Mouse (Mus musculus) MEL (cell line): ENCODE measurements around the gene Klrb1b. TPM values are rescaled to one million over a fixed set of nuclear protein-coding genes. Genes with fewer than 3 reads are reported as not detected.
A peak's percentile ranks its signal among the peaks of the same experiment; 100 is the strongest.

Experiments
- DNase-seq: peaks from one replicate; pipeline ENCODE4 v3.0.0; 2011; ENCODE audit warnings: low read depth, low spot score
- H3K27ac ChIP-seq: 2 replicates; pipeline ENCODE4 v1.5.1; 2012; ENCODE audit warnings: low read depth, mild to moderate bottlenecking, control low read depth, low read length, moderate library complexity; ENCODE audit not compliant: control insufficient read depth
- H3K27me3 ChIP-seq, 2 experiments: fragments of 150-350 bp in 1 of 2; sonication (generic) in 1 of 2; 2 replicates each; pipeline ENCODE4 v1.6.1; 2012; ENCODE audit warnings: low read length in 2 of 2, mild to moderate bottlenecking in 2 of 2, improper control_type of control experiment in 1 of 2, moderate library complexity in 1 of 2; ENCODE audit not compliant: insufficient read depth in 2 of 2, control insufficient read depth in 1 of 2
- H3K36me3 ChIP-seq, 2 experiments: 2 replicates each; pipeline ENCODE4 v1.6.1; 2012 to 2014; ENCODE audit warnings: low read length in 2 of 2, improper control_type of control experiment in 1 of 2, inconsistent platforms in 1 of 2, mild to moderate bottlenecking in 1 of 2; ENCODE audit not compliant: insufficient read depth in 2 of 2, control insufficient read depth in 1 of 2
- H3K4me1 ChIP-seq, 2 experiments: fragments of 150-350 bp in 1 of 2; sonication (generic) in 1 of 2; 2 replicates each; pipeline ENCODE4 v1.6.1; 2012; ENCODE audit warnings: low read length in 2 of 2, improper control_type of control experiment in 1 of 2, mild to moderate bottlenecking in 1 of 2; ENCODE audit not compliant: insufficient read depth in 2 of 2, control insufficient read depth in 1 of 2
- H3K4me3 ChIP-seq, 2 experiments: fragments of 150-350 bp in 1 of 2; sonication (generic) in 1 of 2; 2 replicates each; pipeline ENCODE4 v1.5.1; 2012; ENCODE audit warnings: low read depth in 2 of 2, low read length in 2 of 2, mild to moderate bottlenecking in 2 of 2, moderate library complexity in 2 of 2, control low read depth in 1 of 2, improper control_type of control experiment in 1 of 2; ENCODE audit not compliant: control insufficient read depth in 1 of 2, insufficient read depth in 1 of 2
- H3K79me2 ChIP-seq: 2 replicates; pipeline ENCODE4 v1.6.1; 2012; ENCODE audit warnings: mild to moderate bottlenecking, low read length, moderate library complexity; ENCODE audit not compliant: control insufficient read depth, poor library complexity, insufficient read depth
- H3K9ac ChIP-seq: 2 replicates; pipeline ENCODE4 v1.6.1; 2012; ENCODE audit warnings: low read depth, mild to moderate bottlenecking, control low read depth, low read length, moderate library complexity; ENCODE audit not compliant: control insufficient read depth, poor library complexity, severe bottlenecking
- H3K9me3 ChIP-seq: fragments of 150-350 bp; sonication (generic); replicated peaks from 2 replicates; pipeline ENCODE4 v1.6.1; 2012; ENCODE audit warnings: mild to moderate bottlenecking, low read length, improper control_type of control experiment, moderate library complexity; ENCODE audit not compliant: insufficient read depth
- CTCF ChIP-seq, 3 experiments: IDR thresholded peaks in 2 of 3; conservative IDR thresholded peaks in 1 of 3; 2 replicates each; pipeline ENCODE4 v1.5.1; 2011 to 2012; ENCODE audit warnings: low read length in 3 of 3, low read depth in 2 of 3, mild to moderate bottlenecking in 2 of 3, improper control_type of control experiment in 1 of 3, inconsistent platforms in 1 of 3, mixed read lengths in 1 of 3, moderate library complexity in 1 of 3; ENCODE audit not compliant: control insufficient read depth in 1 of 3, insufficient read depth in 1 of 3, poor library complexity in 1 of 3, severe bottlenecking in 1 of 3
- ELF1 ChIP-seq: IDR thresholded peaks from 2 replicates; pipeline ENCODE4 v1.6.1; 2014; ENCODE audit warnings: low read depth, mild to moderate bottlenecking, inconsistent platforms, low read length, improper control_type of control experiment, moderate library complexity
- GATA1 ChIP-seq: IDR thresholded peaks from 2 replicates; pipeline ENCODE4 v1.6.1; 2011; ENCODE audit warnings: low read depth, low read length, improper control_type of control experiment
- HCFC1 ChIP-seq: IDR thresholded peaks from 2 replicates; pipeline ENCODE4 v1.6.1; 2012; ENCODE audit warnings: low read depth, mild to moderate bottlenecking, inconsistent platforms, low read length, improper control_type of control experiment, moderate library complexity
- KAT2A ChIP-seq: conservative IDR thresholded peaks from 2 replicates; pipeline ENCODE4 v1.6.1; 2012; ENCODE audit warnings: low read depth, low read length, improper control_type of control experiment, inconsistent platforms
- MAFK ChIP-seq: IDR thresholded peaks from 2 replicates; pipeline ENCODE4 v1.6.1; 2011; ENCODE audit warnings: low read depth, mild to moderate bottlenecking, low read length, improper control_type of control experiment, borderline replicate concordance
- MAX ChIP-seq: IDR thresholded peaks from 2 replicates; pipeline ENCODE4 v1.6.1; 2011; ENCODE audit warnings: low read length, improper control_type of control experiment
- MAZ ChIP-seq: IDR thresholded peaks from 2 replicates; pipeline ENCODE4 v1.6.1; 2012; ENCODE audit warnings: low read depth, mild to moderate bottlenecking, inconsistent platforms, low read length, improper control_type of control experiment
- MXI1 ChIP-seq: IDR thresholded peaks from 2 replicates; pipeline ENCODE4 v1.6.1; 2011; ENCODE audit warnings: mild to moderate bottlenecking, low read depth, low read length, improper control_type of control experiment
- SIN3A ChIP-seq: IDR thresholded peaks from 2 replicates; pipeline ENCODE4 v1.6.1; 2012; ENCODE audit warnings: low read length, improper control_type of control experiment, inconsistent platforms
- TBP ChIP-seq: IDR thresholded peaks from 2 replicates; pipeline ENCODE4 v1.8.0; 2011; ENCODE audit warnings: low read depth, low read length, improper control_type of control experiment
- UBTF ChIP-seq: IDR thresholded peaks from 2 replicates; pipeline ENCODE4 v1.6.1; 2012; ENCODE audit warnings: low read depth, mild to moderate bottlenecking, inconsistent platforms, low read length, improper control_type of control experiment, moderate library complexity, borderline replicate concordance; ENCODE audit not compliant: insufficient read depth
- ZNF384 ChIP-seq: IDR thresholded peaks from 2 replicates; pipeline ENCODE4 v1.6.1; 2012; ENCODE audit warnings: low read depth, mild to moderate bottlenecking, inconsistent platforms, low read length, improper control_type of control experiment
- polyA plus RNA-seq, 2 experiments: library from polyadenylated mRNA; stranded (reverse) in 1 of 2; unstranded in 1 of 2; fragments of >175 nt in 1 of 2; fragments of >200 nt in 1 of 2; gene quantifications; 2 replicates each; pipeline versions ENCODE4 v1.2.1 to v1.2.4; 2012; ENCODE audit warnings: low replicate concordance in 2 of 2, low read depth in 1 of 2; ENCODE audit not compliant: insufficient read length in 2 of 2, insufficient read depth in 1 of 2, missing spikeins in 1 of 2
- total RNA-seq: library from RNA; depleted of rRNA; stranded (reverse); fragments of 300-350 nt; gene quantifications from 2 replicates; pipeline ENCODE4 v1.2.3, GENCODE M21; 2012; rRNA removed

Klrb1b gene
- total and polyA plus RNA-seq, 3 experiments: not detected

DNA sequence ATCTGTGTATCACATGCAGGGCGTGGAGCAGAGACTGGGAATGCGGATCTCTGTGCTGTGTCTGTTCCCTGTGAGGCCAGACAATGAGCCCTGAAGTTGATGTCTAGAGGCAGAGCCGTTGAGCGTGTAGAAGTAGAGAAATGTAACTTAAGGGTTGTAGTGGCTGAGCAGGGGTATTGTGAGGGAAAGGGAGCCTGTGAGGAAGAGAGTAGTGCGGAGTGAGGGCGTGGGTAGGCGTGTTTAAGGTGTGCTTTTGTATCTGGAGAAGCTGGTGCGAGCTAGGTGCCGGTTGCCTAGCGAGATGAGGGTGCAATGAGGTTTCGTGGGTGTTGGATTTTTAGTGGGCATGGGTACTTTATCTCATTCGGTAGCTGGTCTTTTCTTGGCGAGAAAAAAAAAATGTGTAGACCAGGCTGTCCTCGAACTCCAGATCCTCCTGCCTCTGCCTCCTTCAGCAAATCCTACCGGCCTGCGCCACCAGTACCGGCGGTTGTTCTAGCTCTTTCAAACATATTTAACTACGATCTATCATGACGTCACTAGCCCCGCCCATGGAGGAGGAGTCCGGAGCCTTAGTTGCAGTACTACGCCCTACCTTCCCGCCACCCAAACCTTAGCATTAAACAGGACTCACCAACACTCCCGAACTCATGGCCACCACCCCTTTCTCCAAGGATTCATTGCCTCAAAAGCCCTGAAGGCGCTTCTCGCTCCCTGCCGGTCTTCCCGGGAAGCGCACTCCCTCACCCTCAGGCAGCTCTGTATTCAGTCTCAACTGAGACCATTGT lies 62.2 kb downstream of the Klrb1b start:
- Histone ChIP-seq H3K9me3 (no peaks in the 10 kb centered on the region), H3K9ac (peak overlapping the region; percentile 79), H3K4me3 (peak overlapping the region; percentile 73 to 98), H3K27me3 (no peaks in the 10 kb centered on the region), H3K36me3 (peaks cover 0 to 6% of the 10 kb centered on the region in 2 experiments; a peak in 2 of 4 replicates), H3K4me1 (peaks cover 0 to 10% of the 10 kb centered on the region in 2 experiments; a peak in 2 of 4 replicates), H3K27ac (0 out of 2 replicates have a peak overlapping the region, but pooled peaks have one; percentile 33), H3K79me2 (no peaks in the 10 kb centered on the region)
- DNase-seq: peak; percentile 94
- TF ChIP-seq KAT2A (0 out of 2 replicates have a peak, but pooled peaks have one; percentile 14), GATA1 (0 out of 2 replicates have a peak, but pooled peaks have one; percentile 24), CTCF (IDR thresholded peaks at IDR 0.05 in 2 of 3, conservative IDR thresholded peaks at IDR 0.05 in 1 of 3; ENCODE audit: control insufficient read depth in 1 of 3, insufficient read depth in 1 of 3, low read depth in 2 of 3, low read length in 3 of 3, poor library complexity in 1 of 3, severe bottlenecking in 1 of 3) (peak in 2 of 3 experiments; percentile 18 to 20; a peak in 1 of 6 replicates), MAFK (peak; percentile 96), ELF1 (peak; percentile 56; the same call in 1 of the 2 replicates), ZNF384 (no peak), HCFC1 (no peak), UBTF (no peak), TBP (peak; percentile 99), MAX (0 out of 2 replicates have a peak, but pooled peaks have one; percentile 20), MAZ (no peak), MXI1 (peak; percentile 61; the same call in 1 of the 2 replicates), SIN3A (0 out of 2 replicates have a peak, but pooled peaks have one; percentile 33)

Other genes with a start within 250 kb of the Klrb1b start
- 0.08 and 0.10 TPM in 2 replicates for gene A2ml1, start 244.7 kb downstream of the Klrb1b start, total RNA-seq
- gene A2ml1, start 244.7 kb downstream of the Klrb1b start, polyA plus RNA-seq: under 1 TPM in 1 of 2 experiments, not detected in 1; 0.25 TPM
- not detected in 2 replicates for gene Klrb1a, start 202.8 kb downstream of the Klrb1b start, total RNA-seq
- not detected for gene Klrb1a, start 202.8 kb downstream of the Klrb1b start, polyA plus RNA-seq
- gene Clec2h, start 163.9 kb downstream of the Klrb1b start, total RNA-seq: not detected in 2 replicates
- gene Clec2h, start 163.9 kb downstream of the Klrb1b start, polyA plus RNA-seq: not detected
- not detected in 2 replicates for gene Klrb1, start 103.3 kb downstream of the Klrb1b start, total RNA-seq
- not detected for gene Klrb1, start 103.3 kb downstream of the Klrb1b start, polyA plus RNA-seq
- gene Klrb1c, start 37.1 kb downstream of the Klrb1b start, total RNA-seq: not detected in 2 replicates
- gene Klrb1c, start 37.1 kb downstream of the Klrb1b start, polyA plus RNA-seq: not detected
- gene Gm44511, start within 50 bp of the Klrb1b start, total RNA-seq: not detected in 2 replicates
- gene Gm44511, start within 50 bp of the Klrb1b start, polyA plus RNA-seq: not detected
- gene Clec2i, start 61.3 kb upstream of the Klrb1b start, total RNA-seq: not detected in 2 replicates
- gene Clec2i, start 61.3 kb upstream of the Klrb1b start, polyA plus RNA-seq: not detected
- not detected in 2 replicates for gene BC035044, start 64.8 kb upstream of the Klrb1b start, total RNA-seq
- gene BC035044, start 64.8 kb upstream of the Klrb1b start, polyA plus RNA-seq: not detected
- gene Clec2g, start 108.0 kb upstream of the Klrb1b start, total RNA-seq: not detected in 2 replicates
- under 1 TPM in 1 of 2 experiments, not detected in 1; 0.04 TPM for gene Clec2g, start 108.0 kb upstream of the Klrb1b start, polyA plus RNA-seq
- 0.16 and 0.27 TPM in 2 replicates for gene Klrb1f, start 219.6 kb upstream of the Klrb1b start, total RNA-seq
- gene Klrb1f, start 219.6 kb upstream of the Klrb1b start, polyA plus RNA-seq: under 1 TPM in 1 of 2 experiments, not detected in 1; 0.52 TPM